Comparison of ENCODE assay signal across 17 mouse cellular contexts in genomic region chr2:57190884-57191283, GRCm38 (mm10).
"Had no signal": no experiment of that assay in that cellular context is flagged by ENCODE, and none has a peak within 500 bp of the region (broad histone marks: within the 10 kb centered on the region; RNA-seq: fewer than 3 reads in every experiment).

No protein-coding gene starts in this region.

- H3K9me3 ChIP-seq: intestine, embryonic 15.5 days; limb, embryonic 10.5 days; liver, embryonic 12.5 days; lung, embryonic 15.5 days; midbrain, embryonic 10.5 days; neural tube, embryonic 12.5 days; stomach, embryonic 15.5 days had no signal

- H3K4me1 ChIP-seq: intestine, embryonic 15.5 days; limb, embryonic 10.5 days; lung, embryonic 15.5 days; neural tube, embryonic 12.5 days; stomach, embryonic 15.5 days had no signal

- H3K36me3 ChIP-seq: intestine, embryonic 15.5 days; limb, embryonic 10.5 days; liver, embryonic 12.5 days; lung, embryonic 15.5 days; midbrain, embryonic 10.5 days; neural tube, embryonic 12.5 days; stomach, embryonic 15.5 days had no signal

- H3K9ac ChIP-seq: intestine, embryonic 15.5 days; liver, embryonic 12.5 days; lung, embryonic 15.5 days; neural tube, embryonic 12.5 days; stomach, embryonic 15.5 days had no signal

- ATAC-seq: intestine, embryonic 15.5 days; liver, embryonic 12.5 days had no signal

- H3K4me3 ChIP-seq: intestine, embryonic 15.5 days; limb, embryonic 10.5 days; liver, embryonic 12.5 days; lung, embryonic 15.5 days; midbrain, embryonic 10.5 days; neural tube, embryonic 12.5 days; stomach, embryonic 15.5 days had no signal

- H3K27me3 ChIP-seq: intestine, embryonic 15.5 days; liver, embryonic 12.5 days; lung, embryonic 15.5 days; neural tube, embryonic 12.5 days; stomach, embryonic 15.5 days had no signal

- DNase-seq: kidney, adult 2 months; kidney, postnatal 36 days; layer of hippocampus, adult 9-11 months; layer of hippocampus, postnatal 36 days; lung, postnatal 14 days; midbrain, embryonic 14.5 days; right cerebral cortex, postnatal 14 days; thymus, adult 2 months; thymus, postnatal 25 days had no signal

- H3K27ac ChIP-seq: intestine, embryonic 15.5 days; limb, embryonic 10.5 days; liver, embryonic 12.5 days; lung, embryonic 15.5 days; macrophage; midbrain, embryonic 10.5 days; neural tube, embryonic 12.5 days; stomach, embryonic 15.5 days had no signal
